Mouse (Mus musculus): ENCODE measurements at regions not wholly inside any gene's neighbourhood (a gene's known extent, or its start where the extent isn't known, plus 50 kb on each side); places are given as distances from the start of the nearest gene placed in this dataset.

GRCm38 (mm10) chr17:45893094-45893493 lies 139.1 kb downstream of the Vegfa start:
- no peak for DNase-seq (ENCODE audit: low spot score)

- DNase-seq (ENCODE audit: low spot score) = no peak
These were observed 142.7 kb downstream of the Vegfa start for GRCm38 (mm10) chr17:45889451-45889850.

DNA sequence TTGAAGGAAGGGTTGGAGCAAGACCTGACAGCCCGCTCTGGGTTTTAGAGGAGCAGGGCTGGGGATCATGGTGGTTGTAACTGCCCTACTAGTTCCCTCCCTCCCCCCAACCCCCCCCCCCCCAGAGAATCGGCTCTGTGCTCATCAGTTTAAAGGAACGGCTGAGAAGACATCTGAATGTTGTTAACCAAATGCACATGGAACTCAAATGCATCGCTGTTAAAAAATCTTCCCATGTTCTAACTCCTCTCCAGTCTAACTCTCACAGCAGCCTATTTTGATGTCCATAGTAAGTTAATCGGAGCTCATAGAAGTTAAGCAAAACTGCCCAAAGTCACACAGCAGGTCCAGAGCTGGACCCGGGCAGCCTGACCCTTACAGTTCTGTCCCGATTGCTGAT lies 143.1 kb downstream of the Vegfa start:
- no peak for DNase-seq (ENCODE audit: low spot score)

DNA sequence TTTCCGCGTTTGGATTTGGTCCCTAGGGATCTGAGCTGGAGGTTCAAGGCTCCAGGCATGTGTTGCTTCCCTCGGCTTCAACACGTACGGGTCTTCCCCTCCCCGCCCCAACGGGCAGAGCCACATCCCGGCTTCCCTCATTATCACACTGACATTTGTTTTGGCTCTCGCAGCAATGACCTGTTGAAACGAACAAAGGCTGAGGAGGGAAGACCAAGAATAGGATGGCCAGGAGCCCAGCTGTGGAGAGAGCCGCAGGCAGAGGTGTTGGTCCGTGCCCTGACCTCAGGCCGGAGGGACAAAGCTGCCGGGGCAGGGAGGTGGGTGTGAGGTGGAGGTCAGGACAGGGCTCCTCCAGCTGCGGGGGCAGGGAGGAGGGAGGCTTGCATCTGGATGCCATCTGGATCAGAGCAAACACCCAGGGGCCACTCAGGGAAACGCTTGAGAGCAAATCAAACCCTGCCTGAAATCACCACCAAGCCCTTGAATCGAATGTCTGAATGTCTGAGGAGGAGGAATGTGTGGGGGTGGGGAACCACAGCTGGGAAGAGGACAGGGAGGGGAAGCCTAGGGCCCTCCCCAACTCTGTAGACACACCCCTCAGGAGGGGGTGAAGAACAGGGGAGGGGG lies 145.6 kb downstream of the Vegfa start:
- no peak for DNase-seq (ENCODE audit: low spot score)

GRCm38 (mm10) chr17:45885461-45886336 lies 146.5 kb downstream of the Vegfa start:
- no peak for DNase-seq (ENCODE audit: low spot score)

- DNase-seq (ENCODE audit: low spot score) = no peak
These were observed 148.0 kb downstream of the Vegfa start for GRCm38 (mm10) chr17:45884021-45884722.

GRCm38 (mm10) chr17:45882682-45883081 lies 149.0 kb upstream of the 1600014C23Rik start:
- DNase-seq (ENCODE audit: low spot score) = no peak

DNA sequence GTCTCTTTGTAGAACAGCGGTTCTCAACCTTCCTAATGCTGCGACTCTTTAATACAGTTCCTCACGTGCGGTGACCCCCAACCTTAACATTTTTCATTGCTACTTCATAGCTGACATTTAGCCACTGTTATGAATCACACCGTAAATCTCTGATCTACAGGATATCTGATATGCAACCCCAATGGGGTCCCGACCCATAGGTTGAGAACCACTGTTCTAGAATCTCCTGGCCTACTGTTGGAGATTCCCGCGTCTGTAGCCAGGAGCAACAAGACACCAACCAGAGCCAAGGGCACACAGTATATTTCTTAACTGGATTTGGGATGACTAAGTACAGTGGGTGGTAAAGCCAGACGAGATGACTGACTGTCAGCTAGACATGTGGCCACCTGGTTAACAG lies 147.6 kb upstream of the 1600014C23Rik start:
- no peak for DNase-seq (ENCODE audit: low spot score)

- DNase-seq (ENCODE audit: low spot score) = no peak
These were observed 147.1 kb upstream of the 1600014C23Rik start for GRCm38 (mm10) chr17:45880761-45881160.

DNA sequence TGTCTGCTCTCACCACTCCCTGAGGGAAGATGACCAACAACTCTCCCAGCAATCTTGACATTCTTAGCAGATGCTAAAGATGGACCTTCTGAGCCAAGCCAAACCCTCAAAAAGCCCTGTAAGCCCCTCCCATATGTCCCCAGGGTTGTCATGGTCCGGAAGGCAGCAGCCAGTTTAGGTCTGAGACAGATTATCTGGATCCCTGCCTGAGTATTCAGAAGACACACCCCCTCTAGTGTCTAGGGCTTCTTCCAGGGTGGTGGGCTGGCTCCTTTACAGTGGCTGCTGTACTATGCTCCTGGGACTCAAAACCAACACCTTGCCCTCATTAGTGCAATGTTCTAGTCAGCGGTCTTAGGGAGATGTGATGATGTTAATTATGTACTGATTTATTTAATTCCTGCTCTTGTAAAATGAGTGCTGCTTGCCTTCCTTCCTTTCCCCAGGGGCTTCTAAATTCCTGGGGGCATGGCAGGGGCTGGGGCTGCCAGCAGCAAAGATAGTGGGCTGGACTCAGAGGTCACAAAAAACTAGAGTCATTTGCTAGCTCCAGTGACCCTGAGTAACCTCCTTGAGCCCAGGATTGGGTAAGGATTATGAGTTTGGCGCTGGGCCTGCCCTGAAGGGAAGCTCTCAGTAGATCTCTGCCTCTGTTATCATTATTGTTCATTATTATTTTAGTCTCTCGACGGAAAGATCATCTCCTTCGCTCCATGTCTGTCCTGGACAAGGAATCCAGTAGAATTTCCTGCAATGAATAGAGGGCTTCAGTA lies 146.0 kb upstream of the 1600014C23Rik start:
- DNase-seq (ENCODE audit: low spot score) = no peak

GRCm38 (mm10) chr17:45878394-45878793 lies 144.8 kb upstream of the 1600014C23Rik start:
- DNase-seq (ENCODE audit: low spot score) = no peak

DNA sequence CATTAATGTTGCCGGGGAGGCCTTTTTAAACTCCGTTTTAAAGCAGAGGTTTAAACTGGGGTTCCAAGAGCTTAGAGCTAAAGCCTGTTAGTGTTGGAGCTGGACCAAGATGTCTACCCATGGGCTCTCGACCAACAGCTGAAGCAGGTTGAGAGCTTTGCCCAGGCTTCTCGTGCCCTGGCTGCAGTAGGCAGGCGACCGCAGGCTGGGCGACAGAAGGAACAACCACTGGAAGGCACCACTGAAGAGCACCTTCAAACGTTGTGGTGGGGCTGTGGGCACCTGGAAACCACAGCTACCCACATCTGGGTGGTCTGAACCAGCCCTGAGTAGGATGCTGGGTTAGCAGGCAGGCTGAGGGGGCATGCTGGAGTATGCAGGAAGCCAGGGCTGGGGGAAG lies 141.7 kb upstream of the 1600014C23Rik start:
- peak; percentile 43 for DNase-seq (ENCODE audit: low spot score)

DNA sequence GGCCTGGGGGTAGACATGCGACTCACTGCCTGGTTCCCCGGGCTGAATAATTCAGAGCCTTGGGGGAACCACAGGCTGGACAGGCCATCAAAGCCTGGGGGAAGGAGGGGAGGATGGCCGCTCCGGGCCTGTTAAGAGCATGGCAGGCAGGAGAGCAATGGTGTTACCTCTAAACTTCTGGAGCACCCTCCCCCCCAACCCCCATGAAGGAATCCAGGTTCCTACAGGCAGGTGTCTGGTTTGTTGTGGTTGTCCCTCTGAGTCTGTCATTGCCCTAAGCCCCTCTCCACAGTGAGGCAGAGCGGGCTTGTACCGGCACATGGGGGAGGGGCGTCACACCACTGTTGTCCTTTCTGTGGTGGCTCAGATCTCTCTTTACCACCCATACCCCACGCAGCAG lies 140.4 kb upstream of the 1600014C23Rik start:
- DNase-seq (ENCODE audit: low spot score) = no peak

GRCm38 (mm10) chr17:45873200-45873955 lies 139.7 kb upstream of the 1600014C23Rik start:
- no peak for DNase-seq (ENCODE audit: low spot score)

- no peak for DNase-seq (ENCODE audit: low spot score)
These were observed 138.3 kb upstream of the 1600014C23Rik start for GRCm38 (mm10) chr17:45871666-45872653.

DNA sequence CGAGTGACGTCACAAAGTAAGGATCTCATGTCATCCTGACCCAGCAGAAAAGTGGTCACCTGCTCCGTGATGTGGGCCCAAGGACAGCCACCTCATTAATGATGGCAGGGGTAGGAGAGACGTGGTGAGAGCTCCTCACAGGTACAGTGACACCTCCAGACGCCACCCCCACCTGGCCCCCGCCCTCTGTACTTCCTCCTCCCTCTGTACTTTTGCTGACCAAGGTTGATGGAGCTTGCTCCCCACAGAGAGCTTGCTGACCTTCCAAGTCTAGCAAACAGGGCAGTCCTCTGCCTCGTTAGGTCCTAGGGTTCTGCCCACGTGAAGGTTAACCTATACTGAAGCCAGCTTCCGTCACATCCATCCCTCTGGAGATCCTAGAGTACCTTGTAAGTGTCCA lies 137.4 kb upstream of the 1600014C23Rik start:
- no peak for DNase-seq (ENCODE audit: low spot score)

GRCm38 (mm10) chr17:45869014-45869968 lies 135.6 kb upstream of the 1600014C23Rik start:
- no peak for DNase-seq (ENCODE audit: low spot score)

- no peak for DNase-seq (ENCODE audit: low spot score)
These were observed 134.9 kb upstream of the 1600014C23Rik start for GRCm38 (mm10) chr17:45868539-45868938.
